Mouse (Mus musculus) gastrocnemius, postnatal 10 days (tissue): ENCODE results near the gene Rnd3. TPM values are rescaled to one million over a fixed set of nuclear protein-coding genes. Genes with fewer than 3 reads are reported as not detected.
A peak's percentile ranks its signal among the peaks of the same experiment; 100 is the strongest.

Experiments
- DNase-seq: peaks from one replicate; pipeline ENCODE4 v3.0.0; 2021; ENCODE audit warnings: mixed read lengths
- total RNA-seq, 2 experiments: library from RNA; stranded (reverse); gene quantifications; 2 replicates each; pipeline ENCODE4 v1.2.3; 2021

Gene Rnd3
- total RNA-seq, 2 experiments from 2014 or later = 17.8 to 23.4 TPM

GRCm38 (mm10) chr2:51128090-51128489, 20.8 kb downstream of the Rnd3 start:
- DNase-seq = no peak

- DNase-seq = peak; percentile 27
Measured at GRCm38 (mm10) chr2:51110271-51110670, 38.6 kb downstream of the Rnd3 start.

GRCm38 (mm10) chr2:51108631-51109030, 40.3 kb downstream of the Rnd3 start:
- DNase-seq = no peak

GRCm38 (mm10) chr2:51101187-51101586, 47.7 kb downstream of the Rnd3 start:
- peak; percentile 15 for DNase-seq

GRCm38 (mm10) chr2:51099987-51100386, 48.9 kb downstream of the Rnd3 start:
- peak; percentile 15 for DNase-seq

- no peak for DNase-seq
Measured at GRCm38 (mm10) chr2:51099240-51099639, 49.7 kb downstream of the Rnd3 start.

GRCm38 (mm10) chr2:51090688-51091087, 58.2 kb downstream of the Rnd3 start:
- DNase-seq = no peak

GRCm38 (mm10) chr2:51090049-51090448, 58.9 kb downstream of the Rnd3 start:
- DNase-seq = no peak

GRCm38 (mm10) chr2:51088843-51089573, 59.9 kb downstream of the Rnd3 start:
- DNase-seq = no peak

GRCm38 (mm10) chr2:51088123-51088453, 60.8 kb downstream of the Rnd3 start:
- DNase-seq = no peak

- DNase-seq = no peak
Measured at GRCm38 (mm10) chr2:51087307-51088122, 61.4 kb downstream of the Rnd3 start.

GRCm38 (mm10) chr2:51085155-51085554, 63.8 kb downstream of the Rnd3 start:
- no peak for DNase-seq

- DNase-seq = no peak
Measured at GRCm38 (mm10) chr2:51082714-51083351, 66.1 kb downstream of the Rnd3 start.
